Mouse (Mus musculus): ENCODE data around the gene Cbfa2t3.

Gene Cbfa2t3

GRCm38 (mm10) chr8:122718711-122719499, 20.0 kb upstream of the Cbfa2t3 start:
- in situ Hi-C loops (cut with MboI, MseI) = no loop called here

DNA sequence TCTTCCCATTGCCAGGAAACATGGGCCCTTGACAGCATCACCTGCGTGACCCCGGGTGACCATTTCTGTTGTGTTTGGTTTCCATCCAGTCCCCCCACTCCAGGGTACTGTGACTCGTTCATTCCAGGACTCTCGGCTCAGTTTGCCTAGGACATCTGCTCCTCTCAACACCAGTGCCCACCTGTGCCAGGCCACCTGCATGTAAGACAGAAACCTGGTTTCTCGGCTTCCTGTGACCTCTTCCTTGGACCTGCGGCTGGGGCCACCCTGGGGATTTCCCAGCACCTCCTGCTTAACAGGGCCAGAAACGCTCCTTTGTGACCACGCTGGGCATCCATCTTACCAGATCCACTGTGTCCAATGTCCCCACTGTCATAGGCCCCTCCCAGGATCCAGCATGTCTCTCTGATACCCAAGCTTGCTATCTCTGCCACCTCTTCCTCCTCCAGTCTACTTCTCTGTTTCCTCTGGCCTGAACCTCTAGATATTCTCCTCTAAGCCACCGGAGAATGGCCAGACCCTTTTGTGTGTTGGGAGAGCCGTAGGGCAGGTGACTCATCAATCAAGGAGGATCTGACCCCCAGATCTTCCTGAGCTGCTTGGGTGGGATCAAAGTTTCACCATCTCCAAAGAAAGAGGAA, 19.1 kb upstream of the Cbfa2t3 start:
- in situ Hi-C loops (cut with MboI, MseI) = no loop called here

GRCm38 (mm10) chr8:122716566-122716965, 17.7 kb upstream of the Cbfa2t3 start:
- in situ Hi-C loops (cut with MboI, MseI) = no loop called here

DNA sequence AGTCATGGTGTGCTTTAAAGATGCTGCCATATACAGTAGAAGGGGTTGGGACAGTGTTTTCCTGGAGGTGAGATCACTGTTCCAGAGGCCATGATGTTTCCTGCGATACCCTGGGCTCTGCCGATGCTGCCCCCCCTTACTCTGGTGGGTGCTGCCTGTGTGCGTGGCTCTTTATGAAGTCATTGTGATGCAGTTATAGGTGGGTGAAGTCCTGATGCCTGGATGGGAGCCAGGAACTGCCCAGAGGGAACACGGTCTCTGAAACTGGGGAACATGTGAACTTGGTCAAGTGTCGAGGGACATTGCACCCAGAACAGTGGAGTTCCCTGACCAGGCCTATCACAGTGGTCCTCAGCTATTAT, 14.2 kb upstream of the Cbfa2t3 start:
- in situ Hi-C loops (cut with MboI, MseI) = no loop called here

GRCm38 (mm10) chr8:122712411-122713156, 13.7 kb upstream of the Cbfa2t3 start:
- in situ Hi-C loops (cut with MboI, MseI) = no loop called here

DNA sequence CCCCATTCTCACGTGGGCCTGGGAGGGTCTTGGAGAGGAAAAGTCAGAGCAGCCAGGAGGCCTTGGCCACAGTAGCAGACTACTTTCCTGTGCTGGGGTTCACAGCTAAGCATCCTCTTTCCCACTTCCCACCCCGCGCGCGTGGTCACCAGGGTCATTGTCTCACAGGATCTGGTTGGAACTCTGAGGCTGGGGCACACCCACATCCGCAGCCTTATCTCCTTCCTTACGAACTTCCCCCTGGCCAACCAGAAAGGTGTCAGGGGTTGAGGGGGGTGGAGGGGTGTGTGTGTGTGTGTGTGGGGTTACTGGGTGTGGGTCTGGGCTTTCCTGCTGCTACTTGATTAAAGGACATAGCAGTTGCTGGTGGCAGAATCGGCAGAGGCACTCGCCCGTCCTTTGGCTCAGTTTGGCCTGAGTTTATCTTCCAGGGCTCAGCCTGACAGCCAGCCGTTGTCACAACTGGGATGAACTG, 13.0 kb upstream of the Cbfa2t3 start:
- in situ Hi-C loops (cut with MboI, MseI) = no loop called here

- in situ Hi-C loops (cut with MboI, MseI) = no loop called here
Measured at GRCm38 (mm10) chr8:122711480-122711879, 12.6 kb upstream of the Cbfa2t3 start.

- in situ Hi-C loops (cut with MboI, MseI) = no loop called here
Measured at GRCm38 (mm10) chr8:122709340-122710111, 10.6 kb upstream of the Cbfa2t3 start.

DNA sequence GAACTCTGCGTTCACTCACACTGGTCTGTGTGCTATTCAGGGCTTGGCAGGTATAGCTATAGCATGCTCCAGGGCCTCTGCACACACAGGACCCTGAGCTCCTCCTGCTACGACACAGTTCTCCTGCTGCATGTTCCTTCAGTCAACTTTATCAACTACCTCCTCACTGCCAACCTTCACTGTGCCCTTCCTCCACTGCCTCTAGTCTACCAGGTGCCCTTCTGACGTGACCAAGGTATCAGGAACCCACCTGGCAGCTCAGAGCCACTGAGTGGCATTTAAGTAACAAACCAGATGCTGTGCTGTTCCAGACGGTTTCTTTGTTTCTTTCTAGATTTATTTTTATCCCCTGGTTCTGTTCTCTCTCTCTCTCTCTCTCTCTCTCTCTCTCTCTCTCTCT, 8.3 kb upstream of the Cbfa2t3 start:
- in situ Hi-C loops (cut with MboI, MseI) = no loop called here

DNA sequence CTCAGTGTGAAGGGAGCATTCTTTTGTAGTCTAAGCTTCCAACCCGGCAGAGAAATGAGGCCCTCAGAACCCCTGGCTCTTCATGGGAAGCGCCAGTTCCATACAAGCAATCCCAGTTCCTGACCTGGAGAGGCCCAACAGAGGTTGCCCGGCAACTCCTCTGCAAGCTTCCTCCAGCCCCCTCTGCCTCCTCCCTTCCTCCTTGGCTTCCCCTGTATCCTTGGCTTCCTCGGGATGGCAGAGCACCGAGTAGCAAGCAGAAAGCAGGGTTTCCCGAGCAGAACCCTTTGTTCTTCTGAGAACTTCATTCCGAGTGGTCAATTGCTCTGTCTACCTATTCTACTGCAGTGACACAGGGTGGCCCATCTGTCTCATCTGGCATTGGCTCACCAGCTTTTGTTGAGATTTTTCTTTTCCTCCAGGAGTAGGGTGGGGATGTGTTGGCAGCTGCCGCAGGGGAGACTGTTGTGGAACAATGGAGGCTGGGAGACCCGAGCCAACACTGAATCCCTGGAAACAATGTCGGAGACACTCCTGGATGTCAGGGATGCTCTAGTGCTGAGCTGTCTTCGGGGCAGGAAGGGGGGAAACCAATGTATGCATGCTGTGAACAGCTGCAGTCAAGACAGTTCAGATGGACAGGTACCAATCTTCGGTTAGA, 7.1 kb upstream of the Cbfa2t3 start:
- in situ Hi-C loops (cut with MboI, MseI) = no loop called here

- in situ Hi-C loops (cut with MboI, MseI) = no loop called here
Measured at GRCm38 (mm10) chr8:122704612-122705011, 5.7 kb upstream of the Cbfa2t3 start.

DNA sequence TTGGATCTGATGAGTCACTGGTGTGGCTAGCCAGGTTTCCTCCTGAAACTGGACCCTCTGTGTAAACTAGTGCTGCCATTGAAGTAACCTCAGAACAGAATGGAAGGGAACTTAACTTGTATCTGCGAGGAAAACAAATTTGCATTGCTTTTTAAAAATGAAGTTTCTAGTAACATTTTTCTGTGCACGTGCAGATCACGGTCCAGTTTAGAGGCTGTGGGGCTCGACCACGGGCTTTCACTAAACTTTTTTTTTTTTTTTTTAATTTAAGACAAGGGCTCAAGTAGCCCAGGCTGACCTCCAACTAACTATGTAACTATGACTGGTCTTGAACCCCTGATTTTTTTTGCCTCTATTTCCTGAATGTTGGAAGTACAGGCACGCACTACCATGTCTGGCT, 4.0 kb upstream of the Cbfa2t3 start:
- in situ Hi-C loops (cut with MboI, MseI) = no loop called here

- in situ Hi-C loops (cut with MboI, MseI) = no loop called here
Measured at GRCm38 (mm10) chr8:122702301-122702941, 3.5 kb upstream of the Cbfa2t3 start.

GRCm38 (mm10) chr8:122701441-122702185, 2.7 kb upstream of the Cbfa2t3 start:
- in situ Hi-C loops (cut with MboI, MseI) = no loop called here

GRCm38 (mm10) chr8:122700628-122701027, 1.7 kb upstream of the Cbfa2t3 start:
- in situ Hi-C loops (cut with MboI, MseI) = no loop called here

DNA sequence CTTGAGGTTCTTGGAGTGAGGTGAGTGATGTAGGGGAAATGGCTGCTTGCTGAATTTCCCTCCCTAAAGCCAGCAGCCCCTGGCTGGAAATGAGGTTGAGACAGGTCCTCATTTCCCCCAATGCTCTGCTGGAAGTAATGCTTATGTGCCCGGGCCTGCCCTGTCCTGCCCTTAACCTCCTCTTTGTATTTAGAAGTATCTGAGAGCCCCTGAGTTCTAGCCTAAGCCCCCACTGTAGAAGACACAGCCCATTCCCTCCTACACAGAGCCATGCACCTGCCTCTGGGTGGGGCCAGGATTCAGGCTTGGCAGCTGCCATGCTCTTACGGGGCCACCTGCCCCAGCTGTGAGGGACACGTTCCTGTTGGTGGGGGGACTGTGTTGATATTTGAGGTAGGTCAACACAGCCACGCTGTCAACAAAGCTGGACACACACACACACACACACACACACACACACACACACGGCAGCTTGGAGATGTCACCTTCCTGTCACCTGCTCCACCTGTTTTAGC, 598 bp downstream of the Cbfa2t3 start:
- in situ Hi-C loops (cut with MboI, MseI) = no loop called here

DNA sequence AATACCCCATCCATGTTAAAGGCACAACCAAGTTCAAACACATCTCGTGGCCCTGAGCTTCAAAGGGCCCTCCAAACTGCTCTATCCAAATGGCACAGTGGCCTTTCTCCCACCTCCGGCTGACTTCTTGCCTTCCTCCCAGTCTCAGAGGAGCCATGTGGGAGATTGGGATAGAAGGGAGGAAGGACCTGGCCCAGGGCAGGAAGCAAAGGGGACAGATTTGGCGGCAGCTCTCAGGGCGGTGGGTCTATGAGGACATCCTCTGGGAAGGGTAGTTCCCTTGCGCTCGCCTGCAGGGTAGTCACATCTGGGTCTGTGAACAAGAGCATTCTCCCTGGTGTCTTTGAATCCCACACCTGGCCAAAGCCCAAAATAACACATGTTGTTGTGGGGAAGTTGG, 1.3 kb downstream of the Cbfa2t3 start:
- in situ Hi-C loops (cut with MboI, MseI) = no loop called here

DNA sequence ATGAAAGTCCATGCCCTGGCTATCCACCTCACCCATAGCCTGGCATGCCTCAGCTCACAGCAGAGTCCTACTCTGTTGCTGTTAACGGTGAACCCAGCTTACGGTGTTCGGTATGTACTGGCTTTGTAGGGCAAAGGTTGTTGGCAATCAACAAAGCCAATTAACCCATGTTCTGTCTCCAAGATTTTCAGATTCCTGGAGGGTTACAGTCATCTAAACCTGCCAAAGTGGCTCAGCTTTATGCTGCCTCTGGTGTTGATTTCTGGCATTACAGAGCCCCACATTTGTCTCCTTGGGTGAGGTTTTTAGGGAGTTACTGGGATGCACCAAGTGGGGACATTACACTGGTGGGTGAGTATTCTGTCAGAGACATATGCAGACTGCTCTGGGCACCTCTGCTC, 1.7 kb downstream of the Cbfa2t3 start:
- in situ Hi-C loops (cut with MboI, MseI) = no loop called here

GRCm38 (mm10) chr8:122695438-122696042, 3.4 kb downstream of the Cbfa2t3 start:
- in situ Hi-C loops (cut with MboI, MseI) = no loop called here
